Mouse (Mus musculus) midbrain, embryonic 11.5 days (tissue): ENCODE measurements at regions not wholly inside any gene's neighbourhood (a gene's known extent, or its start where the extent isn't known, plus 50 kb on each side); places are given as distances from the start of the nearest gene placed in this dataset.

Experiments used
- ATAC-seq: fragments of 200-750 bp; cut with Nextera tagmentation; 2 replicates; pipeline ENCODE4 v1.8.0; 2017; ENCODE audit warnings: moderate TSS enrichment, moderate library complexity; ENCODE audit not compliant: low FRiP score
- DNase-seq: peaks from one replicate; pipeline ENCODE4 v3.0.0; 2015; ENCODE audit warnings: low spot score; ENCODE audit errors: missing footprints
- H3K27ac ChIP-seq: fragments of 300-500 bp; sonication (generic); 2 replicates; pipeline ENCODE4 v1.5.1; 2014; ENCODE audit warnings: low read depth, low read length
- H3K27me3 ChIP-seq: fragments of 300-500 bp; sonication (generic); 2 replicates; pipeline ENCODE4 v1.6.1; 2014; ENCODE audit warnings: mild to moderate bottlenecking, low read length, moderate library complexity, mixed read lengths; ENCODE audit not compliant: control insufficient read depth, insufficient read depth
- H3K36me3 ChIP-seq: fragments of 300-500 bp; sonication (generic); 2 replicates; pipeline ENCODE4 v1.6.1; 2014; ENCODE audit warnings: mild to moderate bottlenecking, low read length, moderate library complexity, mixed read lengths; ENCODE audit not compliant: control insufficient read depth, insufficient read depth
- H3K4me1 ChIP-seq: fragments of 300-500 bp; sonication (generic); 2 replicates; pipeline ENCODE4 v1.6.1; 2014; ENCODE audit warnings: low read length; ENCODE audit not compliant: control insufficient read depth, insufficient read depth
- H3K4me2 ChIP-seq: fragments of 300-500 bp; sonication (generic); 2 replicates; pipeline ENCODE4 v1.6.1; 2014; ENCODE audit warnings: mild to moderate bottlenecking, moderate library complexity
- H3K4me3 ChIP-seq: fragments of 300-500 bp; sonication (generic); 2 replicates; pipeline ENCODE4 v1.5.1; 2014; ENCODE audit warnings: low read depth, low read length
- H3K9ac ChIP-seq: fragments of 300-500 bp; sonication (generic); 2 replicates; pipeline ENCODE4 v1.6.1; 2014; ENCODE audit warnings: low read length
- H3K9me3 ChIP-seq: fragments of 300-500 bp; sonication (generic); 2 replicates; pipeline ENCODE4 v1.6.1; 2016; ENCODE audit warnings: low read length; ENCODE audit not compliant: control insufficient read depth
- WGBS: fragments of 180-500 bp; shearing (Covaris S2); extraction: QIAGEN DNeasy Blood & Tissue Kit; methylation state at CpG from one replicate; pipeline ENCODE4 v1.1.7; 2014; 5-methylcytosine and 5-hydroxymethylcytosine counted together

DNA sequence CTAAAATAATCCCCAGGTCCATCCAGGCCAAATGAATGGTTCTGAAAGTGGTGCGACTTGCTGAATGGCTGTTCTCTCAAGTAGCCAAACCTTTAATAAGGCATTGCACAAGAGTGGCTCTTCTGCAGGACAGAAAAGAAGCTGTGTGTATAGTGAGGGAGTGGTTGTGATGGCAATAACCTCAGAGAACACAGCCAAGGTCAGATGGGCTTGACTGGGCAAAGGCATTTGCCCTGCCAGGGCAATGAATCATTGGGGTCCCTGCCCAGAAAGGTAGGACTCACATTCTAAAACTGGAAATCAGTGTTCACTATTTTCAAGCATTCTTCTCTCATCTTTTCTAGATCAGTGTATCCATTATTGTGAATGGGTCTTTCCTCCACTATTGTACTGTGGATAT is 295.4 kb upstream of the Usp25 start:
- DNase-seq: peak; percentile 39
- H3K27me3 ChIP-seq: no peaks in the 10 kb centered on the region
- no peaks in the 10 kb centered on the region for H3K36me3 ChIP-seq
- H3K4me1 ChIP-seq: no peaks in the 10 kb centered on the region
- no peak overlapping the region for H3K9ac ChIP-seq
- 92% methylated on average over 1 of the region's 1 CpGs for WGBS
- H3K4me2 ChIP-seq: no peak overlapping the region
- no peak overlapping the region for H3K4me3 ChIP-seq
- no peak for ATAC-seq
- H3K9me3 ChIP-seq: no peaks in the 10 kb centered on the region
- H3K27ac ChIP-seq: no peak overlapping the region

- no peak overlapping the region for H3K9ac ChIP-seq
- no peak for ATAC-seq
- WGBS: 60% methylated on average over 6 of the region's 6 CpGs
- no peak overlapping the region for H3K27ac ChIP-seq
- H3K4me3 ChIP-seq: no peak overlapping the region
- H3K36me3 ChIP-seq: no peaks in the 10 kb centered on the region
- no peak overlapping the region for H3K4me2 ChIP-seq
- H3K4me1 ChIP-seq: no peaks in the 10 kb centered on the region
- H3K9me3 ChIP-seq: no peaks in the 10 kb centered on the region
- no peaks in the 10 kb centered on the region for H3K27me3 ChIP-seq
- no peak for DNase-seq
These were observed 318.6 kb upstream of the Usp25 start for GRCm38 (mm10) chr16:76694913-76695312.

- H3K9me3 ChIP-seq: no peaks in the 10 kb centered on the region
- no peaks in the 10 kb centered on the region for H3K4me1 ChIP-seq
- H3K9ac ChIP-seq: no peak overlapping the region
- WGBS: 92% methylated on average over 18 of the region's 18 CpGs
- DNase-seq: no peak
- no peaks in the 10 kb centered on the region for H3K36me3 ChIP-seq
- no peak overlapping the region for H3K27ac ChIP-seq
- H3K4me2 ChIP-seq: no peak overlapping the region
- H3K27me3 ChIP-seq: no peaks in the 10 kb centered on the region
- ATAC-seq: no peak
- no peak overlapping the region for H3K4me3 ChIP-seq
These were observed 314.3 kb upstream of the Nrip1 start for GRCm38 (mm10) chr16:76687735-76688447.

- WGBS: 33% methylated on average over 8 of the region's 8 CpGs
- Histone ChIP-seq H3K4me1 (no peaks in the 10 kb centered on the region), H3K36me3 (no peaks in the 10 kb centered on the region), H3K9me3 (no peaks in the 10 kb centered on the region), H3K27me3 (no peaks in the 10 kb centered on the region), H3K27ac (no peak overlapping the region), H3K4me3 (no peak overlapping the region), H3K9ac (no peak overlapping the region), H3K4me2 (no peak overlapping the region)
- DNase-seq (peak; percentile 88), ATAC-seq (peak; percentile 52; the same call in 1 of the 2 replicates)
These were observed 311.9 kb upstream of the Nrip1 start for GRCm38 (mm10) chr16:76685562-76685961.

GRCm38 (mm10) chr16:76680061-76680911 is 306.7 kb upstream of the Nrip1 start:
- DNase-seq (no peak), ATAC-seq (no peak)
- WGBS: 82% methylated on average over 19 of the region's 19 CpGs
- no peak overlapping the region for H3K4me3 ChIP-seq
- no peak overlapping the region for H3K4me2 ChIP-seq
- no peaks in the 10 kb centered on the region for H3K4me1 ChIP-seq
- H3K27ac ChIP-seq: no peak overlapping the region; the same call in 1 of the 2 replicates
- H3K27me3 ChIP-seq: no peaks in the 10 kb centered on the region
- no peaks in the 10 kb centered on the region for H3K9me3 ChIP-seq
- H3K9ac ChIP-seq: no peak overlapping the region
- no peaks in the 10 kb centered on the region for H3K36me3 ChIP-seq

DNA sequence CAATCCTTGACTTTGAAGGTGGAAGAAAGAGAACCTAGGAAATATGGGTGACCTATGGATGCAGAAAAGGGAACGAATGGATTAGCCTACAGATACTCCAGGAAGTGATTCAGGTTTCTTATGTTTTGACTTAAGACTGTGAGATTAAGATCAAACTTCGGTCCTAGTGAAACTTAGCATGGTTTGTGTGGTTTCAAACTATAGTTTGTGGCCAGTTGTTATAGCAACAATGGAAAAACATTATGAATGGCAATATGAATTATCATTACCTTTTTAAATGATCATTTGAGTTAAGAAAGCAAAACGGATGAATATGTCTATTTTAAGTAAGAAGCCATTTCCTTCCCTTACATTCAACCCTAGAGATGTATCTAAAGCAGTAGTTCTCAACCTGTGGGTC is 305.3 kb upstream of the Nrip1 start:
- no peak overlapping the region for H3K27ac ChIP-seq
- no peak for ATAC-seq
- no peak for DNase-seq
- H3K4me3 ChIP-seq: no peak overlapping the region
- 85% methylated on average over 3 of the region's 3 CpGs for WGBS
- H3K9ac ChIP-seq: no peak overlapping the region
- no peaks in the 10 kb centered on the region for H3K27me3 ChIP-seq
- H3K9me3 ChIP-seq: no peaks in the 10 kb centered on the region
- H3K4me1 ChIP-seq: no peaks in the 10 kb centered on the region
- no peak overlapping the region for H3K4me2 ChIP-seq
- no peaks in the 10 kb centered on the region for H3K36me3 ChIP-seq

- Histone ChIP-seq H3K4me3 (no peak overlapping the region), H3K4me2 (no peak overlapping the region), H3K27ac (no peak overlapping the region), H3K36me3 (no peaks in the 10 kb centered on the region), H3K27me3 (no peaks in the 10 kb centered on the region), H3K9ac (no peak overlapping the region), H3K9me3 (no peaks in the 10 kb centered on the region), H3K4me1 (no peaks in the 10 kb centered on the region)
- DNase-seq: no peak
- no peak for ATAC-seq
- 92% methylated on average over 4 of the region's 4 CpGs for WGBS
These were observed 296.2 kb upstream of the Nrip1 start for GRCm38 (mm10) chr16:76669795-76670194.

DNA sequence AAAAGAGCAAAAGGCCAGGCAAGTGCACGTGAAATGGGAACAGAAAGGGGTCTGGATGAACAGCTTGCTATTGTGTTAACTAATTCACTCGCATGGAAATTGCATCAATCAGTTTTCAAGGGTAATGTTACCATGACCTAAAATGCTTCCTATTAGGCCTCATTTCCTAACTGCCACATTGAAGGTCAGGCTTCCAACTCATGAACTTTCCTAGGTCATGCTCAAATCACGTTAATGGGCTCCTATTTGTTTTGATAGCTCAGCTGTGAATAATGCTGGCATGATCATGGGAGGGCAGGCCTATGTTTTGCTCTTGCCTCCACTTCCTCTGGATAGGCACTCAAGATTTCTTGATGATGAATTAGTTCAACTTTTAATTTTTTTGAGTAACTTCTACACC is 293.4 kb upstream of the Nrip1 start:
- DNase-seq: no peak
- Histone ChIP-seq H3K4me3 (no peak overlapping the region), H3K4me1 (no peaks in the 10 kb centered on the region), H3K9me3 (no peaks in the 10 kb centered on the region), H3K4me2 (no peak overlapping the region), H3K36me3 (no peaks in the 10 kb centered on the region), H3K27ac (no peak overlapping the region), H3K9ac (no peak overlapping the region), H3K27me3 (no peaks in the 10 kb centered on the region)
- ATAC-seq: no peak
- 66% methylated on average over 3 of the region's 3 CpGs for WGBS

DNA sequence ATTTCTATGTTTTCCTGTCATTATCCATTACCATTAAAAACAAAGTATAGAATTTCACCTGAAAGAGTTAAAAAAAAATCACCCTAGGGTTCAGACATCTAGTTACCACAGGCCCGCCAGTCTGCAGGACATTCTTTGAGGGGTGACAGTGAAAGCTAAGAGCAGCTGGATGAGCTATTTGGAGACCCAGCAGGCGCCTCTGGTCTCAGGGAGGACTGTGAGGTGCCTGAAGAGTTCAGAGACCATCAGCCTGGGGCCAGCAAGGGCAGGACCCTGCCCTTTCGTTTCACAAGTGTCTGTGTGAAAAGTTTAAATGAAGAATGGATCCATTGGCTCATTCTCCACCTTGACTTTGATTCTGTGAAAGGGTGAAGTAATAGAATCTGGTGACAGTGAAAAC is 281.5 kb upstream of the Nrip1 start:
- Histone ChIP-seq H3K4me3 (no peak overlapping the region), H3K4me2 (no peak overlapping the region), H3K4me1 (no peaks in the 10 kb centered on the region), H3K27ac (no peak overlapping the region), H3K27me3 (no peaks in the 10 kb centered on the region), H3K9me3 (no peaks in the 10 kb centered on the region), H3K36me3 (no peaks in the 10 kb centered on the region), H3K9ac (no peak overlapping the region)
- WGBS: 36% methylated on average over 3 of the region's 3 CpGs
- DNase-seq (no peak), ATAC-seq (no peak)
